Mouse (Mus musculus) hindbrain, postnatal 0 days (tissue): ENCODE data around the gene Zdhhc19. TPM values are rescaled to one million over a fixed set of nuclear protein-coding genes. Genes with fewer than 3 reads are reported as not detected.

Source experiments
- ATAC-seq: fragments of 200-750 bp; cut with Nextera tagmentation; 2 replicates; pipeline ENCODE4 v1.8.0; 2017; ENCODE audit warnings: mild to moderate bottlenecking, moderate TSS enrichment, moderate library complexity
- DNase-seq: peaks from one replicate; pipeline ENCODE4 v3.0.0-alpha.2; 2015; ENCODE audit warnings: low spot score
- H3K27ac ChIP-seq: fragments of 300-500 bp; sonication (generic); 2 replicates; pipeline ENCODE4 v1.5.1; 2014; ENCODE audit warnings: mild to moderate bottlenecking
- H3K27me3 ChIP-seq: fragments of 300-500 bp; sonication (generic); 2 replicates; pipeline ENCODE4 v1.6.1; 2014; ENCODE audit warnings: low read length, mixed read lengths; ENCODE audit not compliant: insufficient read depth
- H3K36me3 ChIP-seq: fragments of 300-500 bp; sonication (generic); 2 replicates; pipeline ENCODE4 v1.6.1; 2014; ENCODE audit warnings: low read length, mixed read lengths; ENCODE audit not compliant: insufficient read depth
- H3K4me1 ChIP-seq: fragments of 300-500 bp; sonication (generic); 2 replicates; pipeline ENCODE4 v1.6.1; 2014; ENCODE audit warnings: antibody characterized with exemption, low read length, mixed read lengths; ENCODE audit not compliant: insufficient read depth
- H3K4me2 ChIP-seq: fragments of 300-500 bp; sonication (generic); 2 replicates; pipeline ENCODE4 v1.6.1; 2014; ENCODE audit warnings: low read depth, mild to moderate bottlenecking, low read length, moderate library complexity, mixed read lengths
- H3K4me3 ChIP-seq: fragments of 300-500 bp; sonication (generic); 2 replicates; pipeline ENCODE4 v1.5.1; 2014; ENCODE audit warnings: low read length
- H3K9ac ChIP-seq: fragments of 300-500 bp; sonication (generic); replicated peaks from 2 replicates; pipeline ENCODE4 v1.6.1; 2014; ENCODE audit warnings: mild to moderate bottlenecking, low read length, moderate library complexity, mixed read lengths
- H3K9me3 ChIP-seq: fragments of 300-500 bp; sonication (generic); 2 replicates; pipeline ENCODE4 v1.6.1; 2016; ENCODE audit warnings: low read length, mixed read lengths
- CTCF ChIP-seq: IDR thresholded peaks from 2 replicates; pipeline ENCODE4 v1.5.1; 2016; ENCODE audit warnings: antibody characterized with exemption, control low read depth, low read depth
- WGBS: fragments of 180-500 bp; shearing (Covaris S2); extraction: QIAGEN DNeasy Blood & Tissue Kit; methylation state at CpG from one replicate; pipeline ENCODE4 v1.1.7; 2014; 5-methylcytosine and 5-hydroxymethylcytosine counted together
- polyA plus RNA-seq: library from polyadenylated mRNA; unstranded; fragments of >200 nt; fragmentation: Nextera tagmentation; extraction: Ambion mirVana; gene quantifications from 2 replicates; pipeline ENCODE4 v1.2.1, GENCODE M21; 2015
- total RNA-seq: library from RNA; depleted of rRNA; stranded (reverse); fragments of >200 nt; gene quantifications from 2 replicates; pipeline ENCODE4 v1.2.3, GENCODE M21; 2014

Gene Zdhhc19
- total and polyA plus RNA-seq, 2 experiments from 2014 or later = 0.33 TPM; not detected in 1

- no peak for ATAC-seq
- H3K36me3 ChIP-seq = no peaks in the 10 kb centered on the region
- H3K4me2 ChIP-seq = no peak overlapping the region
- H3K27me3 ChIP-seq = no peaks in the 10 kb centered on the region
- DNase-seq = no peak
- no peak for TF ChIP-seq CTCF
- H3K4me3 ChIP-seq = no peak overlapping the region
- no peaks in the 10 kb centered on the region for H3K4me1 ChIP-seq
- H3K9me3 ChIP-seq = no peaks in the 10 kb centered on the region
- 85% methylated on average over 5 of the region's 5 CpGs for WGBS
- no peak overlapping the region for H3K27ac ChIP-seq
- no peak overlapping the region for H3K9ac ChIP-seq
Observed at GRCm38 (mm10) chr16:32550487-32550886, 54.4 kb downstream of the Zdhhc19 start.

- 64% methylated on average over 2 of the region's 2 CpGs for WGBS
- H3K4me3 ChIP-seq = no peak overlapping the region
- no peak overlapping the region for H3K4me2 ChIP-seq
- H3K4me1 ChIP-seq = no peaks in the 10 kb centered on the region
- TF ChIP-seq CTCF = no peak
- H3K27me3 ChIP-seq = no peaks in the 10 kb centered on the region
- H3K36me3 ChIP-seq = no peaks in the 10 kb centered on the region
- no peak overlapping the region for H3K27ac ChIP-seq
- no peak overlapping the region for H3K9ac ChIP-seq
- no peak for DNase-seq
- ATAC-seq = peak; percentile 70
- H3K9me3 ChIP-seq = no peaks in the 10 kb centered on the region
Observed at GRCm38 (mm10) chr16:32551346-32551747, 55.3 kb downstream of the Zdhhc19 start.

GRCm38 (mm10) chr16:32555588-32555987 lies 59.5 kb downstream of the Zdhhc19 start:
- no peaks in the 10 kb centered on the region for H3K27me3 ChIP-seq

GRCm38 (mm10) chr16:32559493-32559892 lies 63.4 kb downstream of the Zdhhc19 start:
- Histone ChIP-seq H3K9me3 (no peaks in the 10 kb centered on the region), H3K4me2 (no peak overlapping the region), H3K27ac (no peak overlapping the region), H3K4me1 (no peaks in the 10 kb centered on the region), H3K27me3 (no peaks in the 10 kb centered on the region), H3K9ac (no peak overlapping the region), H3K36me3 (no peaks in the 10 kb centered on the region), H3K4me3 (no peak overlapping the region)
- DNase-seq (no peak), ATAC-seq (no peak)
- WGBS = 69% methylated on average over 4 of the region's 4 CpGs
- no peak for TF ChIP-seq CTCF

More at GRCm38 (mm10) chr16:32555588-32555987, 59.5 kb downstream of the Zdhhc19 start:
- DNase-seq (no peak), ATAC-seq (no peak)
- no peak overlapping the region for H3K9ac ChIP-seq
- no peaks in the 10 kb centered on the region for H3K36me3 ChIP-seq
- no peaks in the 10 kb centered on the region for H3K9me3 ChIP-seq
- H3K4me2 ChIP-seq = no peak overlapping the region
- H3K4me1 ChIP-seq = no peaks in the 10 kb centered on the region
- no peak overlapping the region for H3K4me3 ChIP-seq
- no peak for TF ChIP-seq CTCF
- 74% methylated on average over 3 of the region's 3 CpGs for WGBS
- H3K27ac ChIP-seq = no peak overlapping the region

GRCm38 (mm10) chr16:32563056-32563793 lies 67.2 kb downstream of the Zdhhc19 start:
- no peak overlapping the region for H3K9ac ChIP-seq
- DNase-seq (no peak), ATAC-seq (no peak)
- no peak overlapping the region for H3K4me3 ChIP-seq
- no peak for TF ChIP-seq CTCF
- no peak overlapping the region for H3K4me2 ChIP-seq
- no peak overlapping the region for H3K27ac ChIP-seq
- 81% methylated on average over 5 of the region's 5 CpGs for WGBS
- no peaks in the 10 kb centered on the region for H3K9me3 ChIP-seq
- H3K4me1 ChIP-seq = no peaks in the 10 kb centered on the region
- H3K27me3 ChIP-seq = no peaks in the 10 kb centered on the region
- H3K36me3 ChIP-seq = no peaks in the 10 kb centered on the region

GRCm38 (mm10) chr16:32567282-32567681 lies 71.2 kb downstream of the Zdhhc19 start:
- Histone ChIP-seq H3K9me3 (no peaks in the 10 kb centered on the region), H3K4me2 (no peak overlapping the region), H3K4me3 (no peak overlapping the region), H3K4me1 (no peaks in the 10 kb centered on the region), H3K27ac (no peak overlapping the region), H3K9ac (no peak overlapping the region), H3K36me3 (no peaks in the 10 kb centered on the region), H3K27me3 (no peaks in the 10 kb centered on the region)
- 66% methylated on average over 4 of the region's 4 CpGs for WGBS
- DNase-seq (no peak), ATAC-seq (no peak)
- no peak for TF ChIP-seq CTCF

GRCm38 (mm10) chr16:32568401-32568800 lies 72.3 kb downstream of the Zdhhc19 start:
- no peaks in the 10 kb centered on the region for H3K27me3 ChIP-seq
- H3K4me3 ChIP-seq = no peak overlapping the region
- no peak overlapping the region for H3K27ac ChIP-seq
- DNase-seq (no peak), ATAC-seq (no peak)
- no peak overlapping the region for H3K4me2 ChIP-seq
- no peak for TF ChIP-seq CTCF
- no peaks in the 10 kb centered on the region for H3K36me3 ChIP-seq
- WGBS = 63% methylated on average over 6 of the region's 6 CpGs
- H3K4me1 ChIP-seq = no peaks in the 10 kb centered on the region
- no peaks in the 10 kb centered on the region for H3K9me3 ChIP-seq
- no peak overlapping the region for H3K9ac ChIP-seq
